Mouse (Mus musculus) lung, postnatal 0 days (tissue): ENCODE measurements around the gene Cog5.

Source experiments
- CTCF ChIP-seq: IDR thresholded peaks from 2 replicates; pipeline ENCODE4 v1.5.1; 2016; ENCODE audit warnings: antibody characterized with exemption, mild to moderate bottlenecking
- EP300 ChIP-seq: IDR thresholded peaks from 2 replicates; pipeline ENCODE4 v1.6.1; 2016; ENCODE audit warnings: antibody characterized with exemption, mild to moderate bottlenecking, control low read depth

- TF ChIP-seq CTCF, result no peak
- no peak for TF ChIP-seq EP300
Measured at GRCm38 (mm10) chr12:31824831-31825230, 170.2 kb downstream of the Cog5 start.
